Mouse (Mus musculus): Measurements from ENCODE around the gene Dcst2. TPM values are rescaled to one million over a fixed set of nuclear protein-coding genes. Genes with fewer than 3 reads are reported as not detected.

The Dcst2 gene
- polyA plus RNA-seq, 1 experiment from 2014 or later, result 0.10 TPM

GRCm38 (mm10) chr3:89421810-89422473, 60.2 kb downstream of the Dcst2 start:
- Histone ChIP-seq H3K9ac (ENCODE audit: low read depth, low read length) (peak overlapping the region; percentile 78), H3K4me1 (replicated peaks; ENCODE audit: control insufficient read depth, insufficient read depth, low read length) (peaks cover 55% of the 10 kb centered on the region), H3K27ac (ENCODE audit: low read depth, low read length) (peak overlapping the region; percentile 91), H3K4me2 (peak overlapping the region; percentile 98), H3K27me3 (replicated peaks; ENCODE audit: control insufficient read depth, insufficient read depth, low read length) (no peaks in the 10 kb centered on the region), H3K9me3 (ENCODE audit: control insufficient read depth, low read length) (no peaks in the 10 kb centered on the region), H3K4me3 (ENCODE audit: low read depth, low read length) (peak overlapping the region; percentile 64), H3K36me3 (ENCODE audit: control insufficient read depth, insufficient read depth, low read length) (peaks cover 3% of the 10 kb centered on the region)
- no peak for ATAC-seq (replicated peaks; ENCODE audit: low FRiP score)
- 14% methylated on average over 22 of the region's 22 CpGs for WGBS
- DNase-seq (ENCODE audit: low spot score), result no peak

GRCm38 (mm10) chr3:89422556-89423205, 60.9 kb downstream of the Dcst2 start:
- H3K4me1 ChIP-seq (replicated peaks; ENCODE audit: control insufficient read depth, insufficient read depth, low read length), result peaks cover 57% of the 10 kb centered on the region
- H3K9ac ChIP-seq (ENCODE audit: low read depth, low read length), result peak overlapping the region; percentile 78
- H3K36me3 ChIP-seq (ENCODE audit: control insufficient read depth, insufficient read depth, low read length), result peaks cover 10% of the 10 kb centered on the region
- H3K27me3 ChIP-seq (replicated peaks; ENCODE audit: control insufficient read depth, insufficient read depth, low read length), result no peaks in the 10 kb centered on the region
- DNase-seq (ENCODE audit: low spot score) (no peak), ATAC-seq (replicated peaks; ENCODE audit: low FRiP score) (no peak)
- H3K4me3 ChIP-seq (ENCODE audit: low read depth, low read length), result peak overlapping the region; percentile 64
- peak overlapping the region; percentile 91; the same call in 1 of the 2 replicates for H3K27ac ChIP-seq (ENCODE audit: low read depth, low read length)
- peak overlapping the region; percentile 98 for H3K4me2 ChIP-seq
- 58% methylated on average over 6 of the region's 6 CpGs for WGBS
- no peaks in the 10 kb centered on the region for H3K9me3 ChIP-seq (ENCODE audit: control insufficient read depth, low read length)

GRCm38 (mm10) chr3:89424416-89425140, 62.8 kb downstream of the Dcst2 start:
- Histone ChIP-seq H3K27ac (ENCODE audit: low read depth, low read length) (peak overlapping the region; percentile 82), H3K9me3 (ENCODE audit: control insufficient read depth, low read length) (no peaks in the 10 kb centered on the region), H3K4me2 (peak overlapping the region; percentile 98), H3K4me1 (replicated peaks; ENCODE audit: control insufficient read depth, insufficient read depth, low read length) (peaks cover 57% of the 10 kb centered on the region), H3K9ac (ENCODE audit: low read depth, low read length) (peak overlapping the region; percentile 4; the same call in 1 of the 2 replicates), H3K4me3 (ENCODE audit: low read depth, low read length) (peak overlapping the region; percentile 64), H3K27me3 (replicated peaks; ENCODE audit: control insufficient read depth, insufficient read depth, low read length) (no peaks in the 10 kb centered on the region), H3K36me3 (ENCODE audit: control insufficient read depth, insufficient read depth, low read length) (peaks cover 14% of the 10 kb centered on the region)
- DNase-seq (ENCODE audit: low spot score), result no peak
- peak; percentile 40 for ATAC-seq (replicated peaks; ENCODE audit: low FRiP score)
- WGBS, result 73% methylated on average over 5 of the region's 5 CpGs

GRCm38 (mm10) chr3:89425141-89425525, 63.4 kb downstream of the Dcst2 start:
- no peak for DNase-seq (ENCODE audit: low spot score)
- no peaks in the 10 kb centered on the region for H3K27me3 ChIP-seq (replicated peaks; ENCODE audit: control insufficient read depth, insufficient read depth, low read length)
- peaks cover 53% of the 10 kb centered on the region for H3K4me1 ChIP-seq (replicated peaks; ENCODE audit: control insufficient read depth, insufficient read depth, low read length)
- H3K4me3 ChIP-seq (ENCODE audit: low read depth, low read length), result peak overlapping the region; percentile 64
- H3K36me3 ChIP-seq (ENCODE audit: control insufficient read depth, insufficient read depth, low read length), result peaks cover 14% of the 10 kb centered on the region
- 84% methylated on average over 5 of the region's 5 CpGs for WGBS
- H3K27ac ChIP-seq (ENCODE audit: low read depth, low read length), result peak overlapping the region; percentile 82
- ATAC-seq (replicated peaks; ENCODE audit: low FRiP score), result no peak
- no peaks in the 10 kb centered on the region for H3K9me3 ChIP-seq (ENCODE audit: control insufficient read depth, low read length)
- H3K4me2 ChIP-seq, result peak overlapping the region; percentile 98
- peak overlapping the region; percentile 10 for H3K9ac ChIP-seq (ENCODE audit: low read depth, low read length)

GRCm38 (mm10) chr3:89425876-89426275, 64.1 kb downstream of the Dcst2 start:
- ATAC-seq (replicated peaks; ENCODE audit: low FRiP score) (peak; percentile 22; the same call in 1 of the 2 replicates), DNase-seq (ENCODE audit: low spot score) (no peak)
- 40% methylated on average over 4 of the region's 4 CpGs for WGBS
- H3K4me2 ChIP-seq, result peak overlapping the region; percentile 98
- peaks cover 14% of the 10 kb centered on the region for H3K36me3 ChIP-seq (ENCODE audit: control insufficient read depth, insufficient read depth, low read length)
- H3K4me1 ChIP-seq (replicated peaks; ENCODE audit: control insufficient read depth, insufficient read depth, low read length), result peaks cover 52% of the 10 kb centered on the region
- H3K27ac ChIP-seq (ENCODE audit: low read depth, low read length), result peak overlapping the region; percentile 82
- no peaks in the 10 kb centered on the region for H3K27me3 ChIP-seq (replicated peaks; ENCODE audit: control insufficient read depth, insufficient read depth, low read length)
- H3K9me3 ChIP-seq (ENCODE audit: control insufficient read depth, low read length), result no peaks in the 10 kb centered on the region
- peak overlapping the region; percentile 57 for H3K9ac ChIP-seq (ENCODE audit: low read depth, low read length)
- H3K4me3 ChIP-seq (ENCODE audit: low read depth, low read length), result peak overlapping the region; percentile 64

Other genes starting within 250 kb of the Dcst2 start
- 117 and 144 TPM in 2 replicates for gene Pklr, start 225.8 kb upstream of the Dcst2 start, polyA plus RNA-seq (2014; fragmentation: Nextera tagmentation; extraction: Ambion mirVana)
- gene Hcn3, start 201.8 kb upstream of the Dcst2 start, polyA plus RNA-seq (2014; fragmentation: Nextera tagmentation; extraction: Ambion mirVana), result 1.2 and 1.6 TPM in 2 replicates
- 18.8 and 22.8 TPM in 2 replicates for gene Clk2, start 197.2 kb upstream of the Dcst2 start, polyA plus RNA-seq (2014; fragmentation: Nextera tagmentation; extraction: Ambion mirVana)
- 110 and 116 TPM in 2 replicates for gene Scamp3, start 184.5 kb upstream of the Dcst2 start, polyA plus RNA-seq (2014; fragmentation: Nextera tagmentation; extraction: Ambion mirVana)
- 12.7 and 13.5 TPM in 2 replicates for gene Fam189b, start 178.8 kb upstream of the Dcst2 start, polyA plus RNA-seq (2014; fragmentation: Nextera tagmentation; extraction: Ambion mirVana)
- gene Gba, start 159.0 kb upstream of the Dcst2 start, polyA plus RNA-seq (2014; fragmentation: Nextera tagmentation; extraction: Ambion mirVana), result 38.5 and 42.1 TPM in 2 replicates
- gene Thbs3, start 146.8 kb upstream of the Dcst2 start, polyA plus RNA-seq (2014; fragmentation: Nextera tagmentation; extraction: Ambion mirVana), result 3.2 and 5.9 TPM in 2 replicates
- 219 and 241 TPM in 2 replicates for gene Mtx1, start 134.9 kb upstream of the Dcst2 start, polyA plus RNA-seq (2014; fragmentation: Nextera tagmentation; extraction: Ambion mirVana)
- 0.30 and 0.62 TPM in 2 replicates for gene Muc1, start 132.9 kb upstream of the Dcst2 start, polyA plus RNA-seq (2014; fragmentation: Nextera tagmentation; extraction: Ambion mirVana)
- gene Krtcap2, start 116.0 kb upstream of the Dcst2 start, polyA plus RNA-seq (2014; fragmentation: Nextera tagmentation; extraction: Ambion mirVana), result 246 and 251 TPM in 2 replicates
- gene Trim46, start 115.7 kb upstream of the Dcst2 start, polyA plus RNA-seq (2014; fragmentation: Nextera tagmentation; extraction: Ambion mirVana), result 0.97 and 1.7 TPM in 2 replicates
- 106 and 118 TPM in 2 replicates for gene Dpm3, start 102.6 kb upstream of the Dcst2 start, polyA plus RNA-seq (2014; fragmentation: Nextera tagmentation; extraction: Ambion mirVana)
- gene Slc50a1, start 91.4 kb upstream of the Dcst2 start, polyA plus RNA-seq (2014; fragmentation: Nextera tagmentation; extraction: Ambion mirVana), result 25.3 and 31.5 TPM in 2 replicates
- gene Efna1, start 80.8 kb upstream of the Dcst2 start, polyA plus RNA-seq (2014; fragmentation: Nextera tagmentation; extraction: Ambion mirVana), result 11.4 and 11.8 TPM in 2 replicates
- gene Efna3, start 39.0 kb upstream of the Dcst2 start, polyA plus RNA-seq (2014; fragmentation: Nextera tagmentation; extraction: Ambion mirVana), result 2.1 and 3.9 TPM in 2 replicates
- 6.5 and 6.9 TPM in 2 replicates for gene Efna4, start 23.9 kb upstream of the Dcst2 start, polyA plus RNA-seq (2014; fragmentation: Nextera tagmentation; extraction: Ambion mirVana)
- 19.5 and 23.2 TPM in 2 replicates for gene Adam15, start 12.0 kb upstream of the Dcst2 start, polyA plus RNA-seq (2014; fragmentation: Nextera tagmentation; extraction: Ambion mirVana)
- gene Dcst1, start 3.3 kb downstream of the Dcst2 start, polyA plus RNA-seq (2014; fragmentation: Nextera tagmentation; extraction: Ambion mirVana), result not detected in 2 replicates
- gene Zbtb7b, start 32.8 kb downstream of the Dcst2 start, polyA plus RNA-seq (2014; fragmentation: Nextera tagmentation; extraction: Ambion mirVana), result 1.5 and 2.1 TPM in 2 replicates
- gene Lenep, start 40.8 kb downstream of the Dcst2 start, polyA plus RNA-seq (2014; fragmentation: Nextera tagmentation; extraction: Ambion mirVana), result not detected in 2 replicates
- gene Flad1, start 49.9 kb downstream of the Dcst2 start, polyA plus RNA-seq (2014; fragmentation: Nextera tagmentation; extraction: Ambion mirVana), result 34.3 and 37.8 TPM in 2 replicates
- gene Cks1b, start 56.4 kb downstream of the Dcst2 start, polyA plus RNA-seq (2014; fragmentation: Nextera tagmentation; extraction: Ambion mirVana), result 498 and 502 TPM in 2 replicates
- 72.8 and 75.6 TPM in 2 replicates for gene Shc1, start 56.5 kb downstream of the Dcst2 start, polyA plus RNA-seq (2014; fragmentation: Nextera tagmentation; extraction: Ambion mirVana)
- 35.5 and 37.7 TPM in 2 replicates for gene Pygo2, start 68.2 kb downstream of the Dcst2 start, polyA plus RNA-seq (2014; fragmentation: Nextera tagmentation; extraction: Ambion mirVana)
- gene Pbxip1, start 74.7 kb downstream of the Dcst2 start, polyA plus RNA-seq (2014; fragmentation: Nextera tagmentation; extraction: Ambion mirVana), result 8.3 and 8.7 TPM in 2 replicates
- 58.0 and 58.3 TPM in 2 replicates for gene Pmvk, start 92.6 kb downstream of the Dcst2 start, polyA plus RNA-seq (2014; fragmentation: Nextera tagmentation; extraction: Ambion mirVana)
- 0.19 and 0.45 TPM in 2 replicates for gene Kcnn3, start 158.2 kb downstream of the Dcst2 start, polyA plus RNA-seq (2014; fragmentation: Nextera tagmentation; extraction: Ambion mirVana)

All from liver, embryonic 11.5 days (tissue).